Mouse (Mus musculus) naive thymus-derived CD4-positive, alpha-beta T cell, adult 5 months (primary cell): ENCODE results near the gene Eif4e1b. TPM values are rescaled to one million over a fixed set of nuclear protein-coding genes. Genes with fewer than 3 reads are reported as not detected.

Source experiments
- polyA plus RNA-seq: library from polyadenylated mRNA; unstranded; fragments of 100-300 nt; shearing (Covaris generic); gene quantifications from one replicate; pipeline ENCODE4 v1.2.1, GENCODE M21; 2017

The Eif4e1b gene
- polyA plus RNA-seq = not detected

GRCm38 (mm10) chr13:54783698-54784097, at the start of gene Eif4e1b:
Eif4e1b (plus strand) TSS chr13:54783998.

GRCm38 (mm10) chr13:54749864-54750411, 33.9 kb upstream of the Eif4e1b start, which contains the start of gene Gprin1:
Gprin1 (minus strand) TSS chr13:54749874.

GRCm38 (mm10) chr13:54766192-54766768, 17.5 kb upstream of the Eif4e1b start, which contains the start of gene Sncb:
Sncb (minus strand) TSS chr13:54766595.

GRCm38 (mm10) chr13:54788740-54789560, 5.2 kb downstream of the Eif4e1b start, which contains the start of gene Tspan17:
Tspan17 (plus strand) TSS chr13:54789377.

Other genes starting within 250 kb of the Eif4e1b start
- gene 4833439L19Rik, start 218.6 kb upstream of the Eif4e1b start, polyA plus RNA-seq = 57.8 TPM
- 3.9 TPM for gene Arl10, start 209.0 kb upstream of the Eif4e1b start, polyA plus RNA-seq
- 25.3 TPM for gene Nop16, start 193.9 kb upstream of the Eif4e1b start, polyA plus RNA-seq
- 181 TPM for gene Higd2a, start 193.8 kb upstream of the Eif4e1b start, polyA plus RNA-seq
- gene Cltb, start 172.7 kb upstream of the Eif4e1b start, polyA plus RNA-seq = 72.7 TPM
- gene Faf2, start 162.2 kb upstream of the Eif4e1b start, polyA plus RNA-seq = 66.5 TPM
- gene Rnf44, start 90.1 kb upstream of the Eif4e1b start, polyA plus RNA-seq = 107 TPM
- gene Cdhr2, start 82.5 kb upstream of the Eif4e1b start, polyA plus RNA-seq = not detected
- gene Gprin1, start 34.1 kb upstream of the Eif4e1b start, polyA plus RNA-seq = not detected
- not detected for gene Sncb, start 17.4 kb upstream of the Eif4e1b start, polyA plus RNA-seq
- gene Tspan17, start 5.4 kb downstream of the Eif4e1b start, polyA plus RNA-seq = 0.67 TPM
- gene Unc5a, start 165.4 kb downstream of the Eif4e1b start, polyA plus RNA-seq = 8.2 TPM
- 0.29 TPM for gene Hk3, start 237.4 kb downstream of the Eif4e1b start, polyA plus RNA-seq